Mouse (Mus musculus): ENCODE measurements around the gene Gpr162.
"Not testable (repeated sequence)": the region's sequence is repeated elsewhere in the genome, so short reads cannot be mapped to it uniquely, and the experiment has no call there.

The Gpr162 gene

GRCm38 (mm10) chr6:124839805-124840204 lies 24.0 kb downstream of the Gpr162 start:
- in situ Hi-C loops (cut with MseI, MboI) = no loop called here

GRCm38 (mm10) chr6:124836411-124836810 lies 27.4 kb downstream of the Gpr162 start:
- in situ Hi-C loops (cut with MseI, MboI) = no loop called here

- in situ Hi-C loops (cut with MseI, MboI) = no loop called here
Measured at GRCm38 (mm10) chr6:124835531-124835930, 28.3 kb downstream of the Gpr162 start.

- in situ Hi-C loops (cut with MseI, MboI) = no loop called here
Measured at GRCm38 (mm10) chr6:124834512-124835081, 29.2 kb downstream of the Gpr162 start.

- in situ Hi-C loops (cut with MseI, MboI) = no loop called here
Measured at GRCm38 (mm10) chr6:124831649-124832048, 32.1 kb downstream of the Gpr162 start.

GRCm38 (mm10) chr6:124831199-124831598 lies 32.6 kb downstream of the Gpr162 start:
- in situ Hi-C loops (cut with MseI, MboI) = not testable (repeated sequence)

- in situ Hi-C loops (cut with MseI, MboI) = no loop called here
Measured at GRCm38 (mm10) chr6:124829799-124830700, 33.7 kb downstream of the Gpr162 start.

- in situ Hi-C loops (cut with MseI, MboI) = no loop called here
Measured at GRCm38 (mm10) chr6:124828868-124829798, 34.6 kb downstream of the Gpr162 start, which contains the start of the genes Usp5 and Cdca3. Gene Usp5, minus strand, starts transcription at chr6:124829484. Gene Cdca3, plus strand, starts transcription at chr6:124829547.

GRCm38 (mm10) chr6:124828101-124828592 lies 35.6 kb downstream of the Gpr162 start:
- in situ Hi-C loops (cut with MseI, MboI) = no loop called here

- in situ Hi-C loops (cut with MseI, MboI) = no loop called here
Measured at GRCm38 (mm10) chr6:124822049-124822448, 41.7 kb downstream of the Gpr162 start.

GRCm38 (mm10) chr6:124820891-124821290 lies 42.9 kb downstream of the Gpr162 start:
- in situ Hi-C loops (cut with MseI, MboI) = no loop called here

GRCm38 (mm10) chr6:124817971-124818370 lies 45.8 kb downstream of the Gpr162 start:
- in situ Hi-C loops (cut with MseI, MboI) = no loop called here

- in situ Hi-C loops (cut with MseI, MboI) = no loop called here
Measured at GRCm38 (mm10) chr6:124817563-124817962, 46.2 kb downstream of the Gpr162 start.

GRCm38 (mm10) chr6:124817125-124817524 lies 46.7 kb downstream of the Gpr162 start:
- in situ Hi-C loops (cut with MseI, MboI) = no loop called here

- in situ Hi-C loops (cut with MseI, MboI) = no loop called here
Measured at GRCm38 (mm10) chr6:124816611-124817010, 47.2 kb downstream of the Gpr162 start.

GRCm38 (mm10) chr6:124814858-124815774 lies 48.7 kb downstream of the Gpr162 start:
- in situ Hi-C loops (cut with MseI, MboI) = no loop called here

GRCm38 (mm10) chr6:124814448-124814847 lies 49.3 kb downstream of the Gpr162 start:
- in situ Hi-C loops (cut with MseI, MboI) = no loop called here

GRCm38 (mm10) chr6:124813933-124814332 lies 49.9 kb downstream of the Gpr162 start, which contains the start of gene Tpi1:
Gene Tpi1, minus strand, starts transcription at chr6:124814296.
- in situ Hi-C loops (cut with MseI, MboI) = no loop called here

- in situ Hi-C loops (cut with MseI, MboI) = no loop called here
Measured at GRCm38 (mm10) chr6:124813496-124813895, 50.3 kb downstream of the Gpr162 start.

GRCm38 (mm10) chr6:124812848-124813247 lies 50.9 kb downstream of the Gpr162 start:
- in situ Hi-C loops (cut with MseI, MboI) = no loop called here
